Mouse (Mus musculus) telencephalon, adult 2 months (tissue): ENCODE measurements at regions not wholly inside any gene's neighbourhood (a gene's known extent, or its start where the extent isn't known, plus 50 kb on each side); places are given as distances from the start of the nearest gene placed in this dataset.

Source experiments
- DNase-seq: peaks from one replicate; pipeline ENCODE4 v3.0.0-alpha.2; 2011; ENCODE audit warnings: low read depth, low spot score

DNA sequence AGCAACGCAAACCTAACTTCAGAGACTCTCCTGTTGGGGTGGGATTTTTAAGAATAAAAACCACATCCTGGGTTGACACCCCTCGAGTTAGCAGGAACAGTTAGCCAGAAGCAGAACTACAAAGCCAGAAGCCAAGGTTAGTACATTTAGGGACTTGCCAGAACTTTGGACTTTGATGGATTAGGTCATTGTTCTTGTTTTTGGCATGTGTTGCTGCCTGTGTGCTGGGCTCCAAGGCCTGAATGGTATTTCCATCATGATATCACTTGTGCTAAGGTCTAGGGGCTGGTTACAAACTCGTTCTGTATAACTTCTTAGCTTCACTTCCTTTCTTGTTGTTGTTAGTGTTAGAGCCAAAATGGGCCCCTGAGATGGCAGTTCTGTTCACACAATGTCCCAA, 338.8 kb upstream of the 5930422O12Rik start:
- DNase-seq, result no peak

DNA sequence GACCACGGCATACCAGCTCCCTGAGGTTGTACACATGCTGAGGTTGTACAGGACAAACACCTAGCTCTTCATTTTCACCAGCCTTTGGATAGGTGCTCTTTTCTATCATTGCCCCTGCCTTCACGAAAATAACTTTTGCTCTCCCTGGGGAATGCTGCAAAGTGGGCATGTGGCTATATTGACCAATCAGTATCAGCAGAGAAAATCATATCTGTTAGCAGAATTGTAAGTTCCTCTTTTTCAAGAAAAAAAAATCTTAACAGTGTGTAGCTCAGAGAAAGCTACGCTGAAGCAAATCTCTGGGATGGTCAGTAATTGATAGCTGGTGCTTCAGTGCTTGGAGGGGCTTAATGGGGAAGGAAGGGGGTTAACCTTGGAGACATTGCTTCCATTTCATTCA, 319.6 kb upstream of the 5930422O12Rik start:
- no peak for DNase-seq

DNA sequence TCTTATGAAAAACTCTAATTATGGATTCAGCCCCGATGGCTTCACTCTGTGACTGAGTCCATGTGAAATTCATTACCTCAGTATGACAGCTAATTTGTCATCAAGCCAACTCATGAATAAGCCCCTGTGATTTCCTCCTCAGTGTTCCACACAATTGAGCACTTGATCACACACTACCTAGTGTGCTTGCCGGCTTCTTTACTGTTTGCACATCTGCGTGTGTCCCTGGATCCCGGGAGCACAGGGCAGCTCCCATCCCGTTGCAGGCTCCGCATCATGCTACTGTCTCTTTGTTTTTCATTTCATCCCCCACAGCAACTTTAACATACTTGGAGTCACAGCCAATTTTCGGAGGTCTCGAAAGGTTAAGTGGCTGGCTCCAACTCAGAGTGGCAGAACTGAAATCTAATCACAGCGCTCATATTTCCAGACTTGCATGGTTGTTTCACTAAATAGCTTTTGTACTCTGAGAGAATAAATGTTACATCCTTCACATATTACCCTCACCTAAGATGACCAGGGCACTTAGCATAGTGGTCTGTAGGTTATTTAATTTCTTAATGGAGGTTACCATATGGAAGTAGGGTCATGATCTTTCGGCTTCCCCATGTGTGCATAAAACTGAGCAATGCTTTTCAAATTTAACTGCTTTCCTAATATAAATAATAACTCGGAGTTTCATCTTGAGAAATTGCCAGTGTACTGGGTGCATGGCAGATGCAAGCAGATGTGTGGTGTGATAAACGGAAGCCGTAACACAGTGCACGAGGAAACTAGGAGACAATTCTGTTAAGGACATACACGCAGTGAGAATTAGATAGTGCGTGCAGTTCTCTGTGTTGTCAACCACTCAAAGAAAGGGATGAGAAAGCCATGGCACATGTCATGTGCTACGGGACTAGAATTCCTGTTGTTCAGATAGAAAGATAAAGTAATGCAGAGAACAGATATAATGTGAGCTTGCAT, 313.0 kb upstream of the 5930422O12Rik start:
- DNase-seq, result no peak

DNA sequence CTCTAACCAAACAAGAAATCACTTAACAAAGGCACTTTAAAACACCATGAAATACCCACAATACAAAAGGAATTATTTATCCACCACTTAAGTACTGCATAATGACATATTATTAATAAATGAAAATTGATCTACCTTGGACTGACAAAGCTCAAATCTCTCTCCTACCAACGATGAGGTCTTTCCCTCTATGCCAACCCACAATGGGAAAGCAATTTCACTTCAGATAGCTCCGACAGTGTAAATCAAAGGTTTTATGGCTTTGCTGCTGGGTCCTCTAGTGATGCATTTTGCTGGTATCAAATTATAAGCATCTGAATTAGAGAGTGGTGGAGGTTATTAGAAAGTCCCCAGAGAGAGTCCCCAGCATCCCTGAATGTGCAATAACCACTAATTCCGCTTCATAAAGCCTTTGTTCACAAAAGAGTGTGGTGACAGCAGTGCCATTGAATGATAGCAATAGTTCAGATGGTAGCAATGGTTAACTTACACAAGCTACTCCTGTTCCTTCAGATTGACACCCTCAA, 305.4 kb upstream of the 5930422O12Rik start:
- no peak for DNase-seq

DNA sequence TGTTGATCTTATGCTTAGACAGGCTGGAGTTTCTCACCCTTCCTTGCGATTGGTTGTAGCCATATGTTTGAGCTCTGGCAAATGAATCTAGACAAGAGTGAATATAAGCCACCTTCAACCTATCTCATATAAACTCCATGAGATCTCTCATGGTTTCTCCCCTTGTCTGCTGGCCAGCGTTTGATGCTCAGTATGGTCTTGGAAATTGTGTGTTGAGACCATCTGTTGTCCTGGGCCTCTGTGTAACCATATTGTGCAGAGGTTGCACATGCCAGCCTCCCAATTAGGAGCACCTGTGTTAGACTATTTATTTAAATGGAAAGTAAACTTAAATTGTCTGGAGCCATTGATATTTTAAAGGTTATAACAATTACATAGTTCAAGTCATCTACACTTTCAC, 301.5 kb upstream of the 5930422O12Rik start:
- no peak for DNase-seq

DNA sequence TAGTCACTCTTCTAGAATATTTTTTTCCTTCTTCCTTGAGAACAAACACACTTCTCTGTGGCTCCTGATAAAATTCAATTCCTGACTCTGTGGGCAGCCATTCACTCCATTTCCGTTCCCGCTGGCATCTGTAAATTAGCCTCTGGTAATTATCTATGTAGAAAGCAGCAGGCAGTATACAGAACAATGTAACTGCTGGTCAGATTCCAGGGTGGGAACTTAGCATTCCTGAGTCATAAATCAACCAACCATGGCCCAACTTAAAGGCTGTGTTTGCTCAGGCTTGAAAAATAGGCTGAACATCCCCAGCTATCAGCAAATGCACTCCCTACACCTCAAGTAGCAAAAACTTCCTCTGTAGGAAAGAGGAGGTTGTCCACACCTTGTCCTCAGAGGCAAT, 289.6 kb upstream of the 5930422O12Rik start:
- no peak for DNase-seq

DNA sequence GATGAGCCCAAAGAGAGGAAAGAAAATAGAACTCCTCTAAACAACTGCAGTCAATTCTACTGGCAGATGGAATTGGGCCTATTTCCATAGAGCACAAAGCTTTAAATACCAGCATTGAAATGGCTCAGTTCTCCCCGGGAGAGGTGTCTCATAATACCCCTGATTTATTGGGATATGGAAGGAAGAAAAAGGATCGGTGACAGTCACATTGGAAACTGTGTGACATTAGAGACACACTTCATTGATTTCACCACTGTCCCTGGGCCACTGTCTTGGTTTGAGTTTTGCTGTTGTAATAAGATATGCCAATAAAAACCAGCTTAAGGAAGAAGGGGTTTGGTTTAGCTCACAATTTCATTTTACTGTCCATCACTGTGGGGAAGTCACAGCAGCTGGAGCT, 288.7 kb upstream of the 5930422O12Rik start:
- no peak for DNase-seq

DNA sequence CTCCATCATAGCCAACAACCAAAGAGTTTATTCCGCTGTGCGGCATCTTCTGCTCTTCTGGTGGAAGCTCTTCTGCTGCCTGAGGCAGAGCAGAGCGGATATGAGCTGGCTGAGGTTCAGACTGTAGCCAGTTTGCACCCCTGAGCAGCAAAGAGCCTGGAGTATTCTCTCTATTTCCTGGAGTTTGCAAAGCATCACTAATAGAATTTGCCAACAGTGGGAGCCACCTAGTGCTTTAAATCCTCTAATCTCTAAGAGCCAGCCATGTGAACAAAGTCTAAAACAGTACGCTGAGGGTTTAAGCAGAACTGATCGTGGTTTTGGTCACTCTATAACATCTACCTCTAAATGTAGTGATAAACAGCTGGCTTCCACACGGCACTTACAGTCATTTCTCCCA, 250.9 kb upstream of the 5930422O12Rik start:
- peak; percentile 2 for DNase-seq

DNA sequence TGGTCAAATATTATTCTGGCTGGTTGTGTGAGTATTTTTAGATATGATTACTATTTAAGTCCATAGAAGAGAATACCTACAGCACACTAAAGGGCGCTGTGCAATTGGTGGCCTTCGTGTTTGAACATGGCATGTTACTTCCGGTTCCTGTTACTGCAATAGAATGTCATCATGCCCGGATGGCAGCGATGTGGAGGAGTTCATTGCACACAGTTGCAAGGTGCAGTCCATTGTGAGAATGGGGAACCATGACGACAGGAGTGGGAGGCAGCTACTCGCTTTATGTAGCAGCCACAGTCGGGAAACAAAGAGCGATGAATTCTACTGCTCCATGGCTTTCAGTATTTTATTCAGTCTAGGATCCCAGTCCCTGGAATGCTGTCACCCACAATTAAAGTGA, 245.5 kb upstream of the 5930422O12Rik start:
- DNase-seq, result no peak
